Comparison of ENCODE assay signal across 10 mouse cellular contexts in genomic region chr5:98283696-98284478, GRCm38 (mm10). TPM values are rescaled to one million over a fixed set of nuclear protein-coding genes. Genes with fewer than 3 reads are reported as not detected.
DNase-seq lines count a peak whose midpoint lies in the region; ATAC-seq and TF ChIP-seq lines count a peak whose summit lies in the region.
"Had no signal": no experiment of that assay in that cellular context is flagged by ENCODE, and none has a peak within 500 bp of the region (broad histone marks: within the 10 kb centered on the region; RNA-seq: fewer than 3 reads in every experiment).

No protein-coding gene starts in this region.

- H3K9me3 ChIP-seq in hindbrain, embryonic 13.5 days, result no peaks in the 10 kb centered on the region
- H3K9me3 ChIP-seq in hindbrain, postnatal 0 days (ENCODE audit: low read length), result no peaks in the 10 kb centered on the region
- no peaks in the 10 kb centered on the region for H3K9me3 ChIP-seq in midbrain, embryonic 11.5 days (ENCODE audit: control insufficient read depth, low read length)
- H3K9me3 ChIP-seq in midbrain, postnatal 0 days (ENCODE audit: low read length), result no peaks in the 10 kb centered on the region

- peaks cover 14% of the 10 kb centered on the region; the same call in 1 of the 2 replicates for H3K4me1 ChIP-seq in hindbrain, embryonic 13.5 days (replicated peaks)
- no peaks in the 10 kb centered on the region for H3K4me1 ChIP-seq in hindbrain, postnatal 0 days (ENCODE audit: insufficient read depth, low read length)
- peaks cover 5% of the 10 kb centered on the region for H3K4me1 ChIP-seq in midbrain, embryonic 11.5 days (ENCODE audit: control insufficient read depth, insufficient read depth, low read length)
- no peaks in the 10 kb centered on the region for H3K4me1 ChIP-seq in midbrain, postnatal 0 days (ENCODE audit: insufficient read depth, low read length)

- no peak overlapping the region for H3K4me2 ChIP-seq in hindbrain, embryonic 13.5 days
- no peak overlapping the region for H3K4me2 ChIP-seq in hindbrain, postnatal 0 days (ENCODE audit: low read depth, low read length)
- H3K4me2 ChIP-seq in midbrain, embryonic 11.5 days, result no peak overlapping the region
- no peak overlapping the region for H3K4me2 ChIP-seq in midbrain, postnatal 0 days (ENCODE audit: low read depth, low read length, poor library complexity, severe bottlenecking)

- H3K4me3 ChIP-seq in hindbrain, embryonic 13.5 days, result no peak overlapping the region
- no peak overlapping the region for H3K4me3 ChIP-seq in hindbrain, postnatal 0 days (ENCODE audit: low read length)
- no peak overlapping the region for H3K4me3 ChIP-seq in midbrain, embryonic 11.5 days (ENCODE audit: low read depth, low read length)
- H3K4me3 ChIP-seq in midbrain, postnatal 0 days (ENCODE audit: low read depth, low read length), result no peak overlapping the region

- H3K27me3 ChIP-seq in hindbrain, embryonic 13.5 days, result peaks cover 7% of the 10 kb centered on the region; the same call in 1 of the 2 replicates
- no peaks in the 10 kb centered on the region for H3K27me3 ChIP-seq in hindbrain, postnatal 0 days (ENCODE audit: insufficient read depth, low read length)
- H3K27me3 ChIP-seq in midbrain, embryonic 11.5 days (ENCODE audit: control insufficient read depth, insufficient read depth, low read length), result no peaks in the 10 kb centered on the region
- no peaks in the 10 kb centered on the region; the same call in 1 of the 2 replicates for H3K27me3 ChIP-seq in midbrain, postnatal 0 days (ENCODE audit: insufficient read depth, low read length)

- no peak overlapping the region for H3K27ac ChIP-seq in hindbrain, embryonic 13.5 days
- no peak overlapping the region for H3K27ac ChIP-seq in hindbrain, postnatal 0 days
- H3K27ac ChIP-seq in midbrain, embryonic 11.5 days (ENCODE audit: low read depth, low read length), result no peak overlapping the region
- H3K27ac ChIP-seq in midbrain, postnatal 0 days (ENCODE audit: low read depth, low read length), result no peak overlapping the region

- 46% methylated on average over 17 of the region's 17 CpGs for WGBS in hindbrain, embryonic 13.5 days
- WGBS in hindbrain, postnatal 0 days, result 42% methylated on average over 17 of the region's 17 CpGs
- WGBS in midbrain, embryonic 11.5 days, result 32% methylated on average over 17 of the region's 17 CpGs
- WGBS in midbrain, postnatal 0 days, result 25% methylated on average over 17 of the region's 17 CpGs

- no peak overlapping the region for H3K9ac ChIP-seq in hindbrain, embryonic 13.5 days
- no peak overlapping the region for H3K9ac ChIP-seq in hindbrain, postnatal 0 days (replicated peaks; ENCODE audit: low read length)
- no peak overlapping the region for H3K9ac ChIP-seq in midbrain, embryonic 11.5 days (ENCODE audit: low read length)
- H3K9ac ChIP-seq in midbrain, postnatal 0 days (replicated peaks; ENCODE audit: low read length, poor library complexity, severe bottlenecking), result no peak overlapping the region

- TF ChIP-seq CTCF in hindbrain, postnatal 0 days (IDR thresholded peaks at IDR 0.05; ENCODE audit: low read depth), result no peak
- no peak for TF ChIP-seq CTCF in midbrain, postnatal 0 days (IDR thresholded peaks at IDR 0.05)

- ATAC-seq in hindbrain, embryonic 13.5 days (ENCODE audit: low FRiP score), result 0 out of 2 replicates have a peak, but pooled peaks have one; percentile 49
- no peak for ATAC-seq in hindbrain, postnatal 0 days
- peak; percentile 52; the same call in 1 of the 2 replicates for ATAC-seq in midbrain, embryonic 11.5 days (ENCODE audit: low FRiP score)
- no peak for ATAC-seq in midbrain, postnatal 0 days (ENCODE audit: low FRiP score)

- DNase-seq in hindbrain, postnatal 0 days (ENCODE audit: low spot score), result no peak
- DNase-seq in midbrain, embryonic 11.5 days (ENCODE audit: low spot score, missing footprints), result peak; percentile 89
- DNase-seq in midbrain, postnatal 0 days (ENCODE audit: low spot score), result no peak
- peak; percentile 21 for DNase-seq in heart, postnatal 4 days
- DNase-seq in retina, embryonic 14.5 days (ENCODE audit: low spot score), result peak; percentile 37
- DNase-seq in cerebellum, adult 9-11 months, result no peak
- no peak for DNase-seq in testis, postnatal 10 days (ENCODE audit: low spot score)

- no peaks in the 10 kb centered on the region for H3K36me3 ChIP-seq in hindbrain, embryonic 13.5 days
- H3K36me3 ChIP-seq in hindbrain, postnatal 0 days (ENCODE audit: insufficient read depth, low read length), result no peaks in the 10 kb centered on the region
- no peaks in the 10 kb centered on the region for H3K36me3 ChIP-seq in midbrain, embryonic 11.5 days (ENCODE audit: control insufficient read depth, insufficient read depth, low read length)
- H3K36me3 ChIP-seq in midbrain, postnatal 0 days (ENCODE audit: insufficient read depth, low read length), result no peaks in the 10 kb centered on the region

RNA-seq across cellular contexts. Expression of gene Fgf5, which starts 29.9 kb away (rescaled TPM):
- 0.71 and 1.5 TPM in 2 replicates for polyA plus RNA-seq in hindbrain, embryonic 13.5 days (2015; fragmentation: Nextera tagmentation; extraction: Ambion mirVana)
- total RNA-seq in hindbrain, postnatal 0 days (2014; rRNA removed), result 3.5 and 5.1 TPM in 2 replicates
- polyA plus RNA-seq in hindbrain, postnatal 0 days (2015; fragmentation: Nextera tagmentation; extraction: Ambion mirVana), result 6.4 and 6.8 TPM in 2 replicates
- 0.15 TPM in 1 of 2 replicates, not detected in the other for polyA plus RNA-seq in midbrain, embryonic 11.5 days (2014; fragmentation: Nextera tagmentation; extraction: Ambion mirVana)
- 1.1 TPM in 2 replicates for total RNA-seq in midbrain, postnatal 0 days (2014; rRNA removed)
- polyA plus RNA-seq in midbrain, postnatal 0 days (2015; fragmentation: Nextera tagmentation; extraction: Ambion mirVana), result 0.32 and 0.88 TPM in 2 replicates
- under 1 TPM; 0.36 to 0.38 TPM for total RNA-seq in heart, postnatal 4 days (2021)
- total RNA-seq: heart, postnatal 14 days had no signal
- polyA plus RNA-seq: spleen, adult 2 months had no signal

RNA-seq across cellular contexts. Expression of gene Cfap299, which starts 45.2 kb away (rescaled TPM):
- polyA plus RNA-seq in hindbrain, embryonic 13.5 days (2015; fragmentation: Nextera tagmentation; extraction: Ambion mirVana), result 1.2 and 2.7 TPM in 2 replicates
- 1.0 TPM in 1 of 2 replicates, not detected in the other for total RNA-seq in hindbrain, postnatal 0 days (2014; rRNA removed)
- polyA plus RNA-seq in hindbrain, postnatal 0 days (2015; fragmentation: Nextera tagmentation; extraction: Ambion mirVana), result 2.3 and 3.5 TPM in 2 replicates
- polyA plus RNA-seq in midbrain, embryonic 11.5 days (2014; fragmentation: Nextera tagmentation; extraction: Ambion mirVana), result 0.37 TPM in 1 of 2 replicates, not detected in the other
- 1.5 TPM in 1 of 2 replicates, not detected in the other for total RNA-seq in midbrain, postnatal 0 days (2014; rRNA removed)
- polyA plus RNA-seq in midbrain, postnatal 0 days (2015; fragmentation: Nextera tagmentation; extraction: Ambion mirVana), result 2.4 and 3.4 TPM in 2 replicates
- total RNA-seq in heart, postnatal 4 days (2021), result not detected
- total RNA-seq: heart, postnatal 14 days had no signal
- polyA plus RNA-seq: spleen, adult 2 months had no signal

Comparison
In these comparisons a context has a peak if more than half of its experiments do, and no peak if none do; other contexts are left out.
1. ATAC-seq: peak in hindbrain, embryonic 13.5 days (single experiment) and midbrain, embryonic 11.5 days (single experiment); none in hindbrain, postnatal 0 days (single experiment) and midbrain, postnatal 0 days (single experiment).
2. DNase-seq: peak in midbrain, embryonic 11.5 days (single experiment), heart, postnatal 4 days (single experiment) and retina, embryonic 14.5 days (single experiment); none in hindbrain, postnatal 0 days (single experiment), midbrain, postnatal 0 days (single experiment), cerebellum, adult 9-11 months (single experiment) and testis, postnatal 10 days (single experiment).